Mouse (Mus musculus) myocyte (in vitro differentiated cells): ENCODE results near the gene Ift88.

ENCODE experiments used
- CEBPB ChIP-seq: IDR thresholded peaks from 2 replicates; pipeline ENCODE4 v1.6.1; 2011; ENCODE audit warnings: mild to moderate bottlenecking, moderate library complexity; ENCODE audit not compliant: poor library complexity, insufficient read depth, severe bottlenecking
- POLR2A ChIP-seq: IDR thresholded peaks from one replicate; pipeline ENCODE4 v1.6.1; 2011; ENCODE audit warnings: low read depth, mild to moderate bottlenecking, control low read depth, moderate library complexity; ENCODE audit not compliant: insufficient read length
- REST ChIP-seq: IDR thresholded peaks from one replicate; pipeline ENCODE4 v1.6.1; 2011; ENCODE audit warnings: mild to moderate bottlenecking, control low read depth, moderate library complexity; ENCODE audit not compliant: insufficient read depth, insufficient read length
- TCF3 ChIP-seq: IDR thresholded peaks from one replicate; pipeline ENCODE4 v1.6.1; 2011; ENCODE audit warnings: low read depth, control low read depth; ENCODE audit not compliant: insufficient read length

GRCm38 (mm10) chr14:57392278-57392677, 31.6 kb upstream of the Ift88 start:
- TF ChIP-seq CEBPB (no peak), POLR2A (no peak), REST (no peak), TCF3 (no peak)
